Mouse (Mus musculus): ENCODE measurements around the gene Caskin2. TPM values are rescaled to one million over a fixed set of nuclear protein-coding genes. Genes with fewer than 3 reads are reported as not detected.
"Not testable (repeated sequence)": the region's sequence is repeated elsewhere in the genome, so short reads cannot be mapped to it uniquely, and the experiment has no call there.

The Caskin2 gene
- polyA plus RNA-seq (2012; rRNA removed): 25.8 and 29.3 TPM in 2 replicates

DNA sequence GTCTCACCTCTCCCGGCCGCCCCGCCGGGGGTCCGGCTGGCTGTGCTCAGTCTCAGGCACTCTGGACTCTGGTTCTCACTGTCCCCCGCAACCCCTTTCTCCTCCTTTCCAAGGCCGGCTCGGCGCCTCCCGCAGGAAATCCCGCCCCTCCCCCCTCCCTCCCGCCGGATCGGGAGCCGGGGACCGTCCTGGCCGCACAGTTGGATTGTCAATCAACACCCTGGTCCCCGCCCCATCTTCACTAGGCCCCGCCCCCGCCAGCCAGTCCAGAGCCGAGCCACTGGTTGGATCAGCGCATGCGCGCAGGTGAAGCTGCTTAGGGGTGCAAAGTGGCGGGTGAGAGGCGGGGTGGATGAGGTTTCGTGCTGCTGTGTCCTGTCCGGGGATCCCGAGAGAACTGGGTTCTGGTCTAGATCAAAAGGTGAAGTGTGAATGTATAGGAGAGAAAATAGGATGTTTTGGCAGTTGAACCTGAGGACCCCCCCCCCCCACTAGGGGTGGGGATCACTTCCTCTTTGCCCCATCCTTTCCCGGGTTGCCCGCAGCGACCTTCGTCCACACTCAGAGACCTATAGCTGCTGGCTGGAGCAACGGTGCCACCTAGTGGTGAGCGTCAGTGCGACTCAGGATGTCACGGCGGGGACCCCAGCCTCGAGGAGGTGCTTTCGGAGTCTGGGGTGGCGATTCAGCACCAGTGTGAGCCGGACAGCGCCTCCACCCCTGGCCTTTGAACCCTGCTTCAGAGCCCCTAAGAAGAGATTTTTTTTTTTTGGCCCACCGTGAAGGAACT is at the start of gene Caskin2:
Caskin2 (minus strand) TSS at position 133 of the 790 bp plus-strand sequence.
- DNase-seq (ENCODE audit: extremely low spot score in 1 of 2, low spot score in 1 of 2): peak; percentile 70 to 92

DNA sequence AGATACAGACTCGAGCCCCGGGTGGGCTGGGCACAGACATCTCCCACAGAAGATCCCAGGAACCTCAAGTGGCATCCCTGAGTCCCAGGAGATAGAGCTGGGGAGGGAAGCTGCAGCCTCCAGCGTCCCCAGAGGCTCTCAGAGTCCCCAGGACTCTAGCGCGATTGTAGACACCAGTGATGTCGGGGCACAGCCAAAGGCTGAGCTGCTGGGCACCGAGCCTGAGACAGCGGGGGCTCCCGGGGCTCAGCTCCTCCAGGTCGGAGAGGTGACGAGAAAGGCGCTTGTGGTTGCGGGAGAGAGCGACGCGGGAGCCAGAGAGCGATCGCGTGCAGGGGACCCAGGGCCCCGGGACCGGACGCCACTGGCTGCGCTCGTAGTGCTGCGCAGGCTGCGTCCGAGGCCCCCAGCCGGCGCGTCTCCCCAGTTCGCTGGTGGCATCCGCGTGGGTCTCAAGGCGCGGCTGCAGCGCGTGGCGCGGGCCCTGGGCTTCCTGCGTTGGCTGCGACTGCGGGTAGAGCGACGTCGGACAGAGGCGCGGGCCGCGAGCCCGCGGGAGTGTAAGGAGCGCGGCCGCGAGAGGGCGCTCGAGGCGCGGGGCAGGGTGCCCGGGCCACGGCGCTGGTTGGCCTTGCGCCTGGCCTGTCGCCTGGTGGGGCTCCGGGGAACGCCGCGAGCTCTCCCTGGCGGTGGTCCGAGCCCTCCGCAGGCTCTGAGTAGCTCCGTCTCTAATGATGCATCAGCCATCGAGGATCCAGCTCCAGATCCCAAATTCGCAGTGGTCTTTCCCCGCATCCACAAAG is 45.9 kb upstream of the Caskin2 start:
- peak in 1 of 2 experiments; percentile 76 for DNase-seq (ENCODE audit: extremely low spot score in 1 of 2, low spot score in 1 of 2)

DNA sequence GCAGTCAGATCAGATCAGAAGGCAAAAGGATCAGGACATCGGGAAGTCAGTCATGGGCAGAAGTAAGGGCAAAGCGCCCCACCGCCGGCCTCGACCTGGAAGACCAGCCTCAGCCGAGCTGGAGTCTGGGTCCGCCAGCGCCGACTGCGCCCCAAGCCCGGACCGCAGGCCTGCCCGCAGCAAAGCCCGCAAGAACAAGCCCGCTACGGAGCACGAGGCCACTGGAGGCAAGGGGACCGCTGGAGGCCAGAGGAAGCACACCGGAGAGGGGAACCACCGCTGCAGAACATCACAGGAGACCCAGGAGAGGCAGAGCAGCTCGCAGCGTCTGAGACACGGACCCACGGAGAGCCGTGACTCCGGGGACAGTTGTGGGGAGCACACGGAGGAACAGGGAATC is 44.9 kb upstream of the Caskin2 start, which contains the start of gene Myo15b:
Myo15b (plus strand) TSS at position 53 of the 400 bp plus-strand sequence.
- no peak for DNase-seq (ENCODE audit: extremely low spot score in 1 of 2, low spot score in 1 of 2)

DNA sequence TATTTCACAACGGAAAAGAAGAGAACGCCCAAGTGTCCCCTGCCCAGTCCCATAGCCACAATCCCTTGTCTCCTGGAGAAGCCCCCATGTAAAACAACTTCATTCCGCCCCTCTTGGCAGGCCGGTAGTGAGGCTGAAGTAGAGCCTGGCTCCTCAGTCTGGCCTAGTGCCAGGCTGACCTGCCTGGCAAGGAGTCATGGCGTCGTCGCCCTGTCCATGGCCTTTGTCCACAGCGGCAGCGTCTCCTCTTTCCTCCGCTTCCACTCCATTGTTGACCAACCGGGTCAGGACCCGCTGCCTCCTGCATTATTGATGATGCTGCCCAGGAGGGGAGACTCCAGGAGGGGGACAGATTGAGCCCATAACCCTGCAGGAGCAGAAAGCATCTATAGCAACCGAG is 44.5 kb upstream of the Caskin2 start:
- no peak for DNase-seq (ENCODE audit: extremely low spot score in 1 of 2, low spot score in 1 of 2)

DNA sequence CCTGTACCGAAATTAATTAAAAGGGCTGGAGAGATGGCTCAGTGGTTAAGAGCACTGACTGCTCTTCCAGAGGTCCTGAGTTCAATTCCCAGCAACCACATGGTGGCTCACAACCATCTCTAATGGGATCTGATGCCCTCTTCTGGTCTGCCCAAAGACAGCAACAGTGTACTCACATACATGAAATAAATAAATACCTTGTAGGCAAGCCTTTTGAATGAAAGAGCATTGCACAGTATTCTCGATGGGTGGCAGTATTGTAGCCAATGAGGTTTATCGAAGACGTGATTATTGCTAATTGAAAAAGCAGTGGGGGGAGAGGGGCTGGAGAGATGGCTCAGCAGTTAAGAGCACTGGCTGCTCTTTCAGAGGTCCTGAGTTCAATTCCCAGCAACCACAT is 43.7 kb upstream of the Caskin2 start:
- DNase-seq (ENCODE audit: extremely low spot score in 1 of 2, low spot score in 1 of 2): not testable (repeated sequence)

DNA sequence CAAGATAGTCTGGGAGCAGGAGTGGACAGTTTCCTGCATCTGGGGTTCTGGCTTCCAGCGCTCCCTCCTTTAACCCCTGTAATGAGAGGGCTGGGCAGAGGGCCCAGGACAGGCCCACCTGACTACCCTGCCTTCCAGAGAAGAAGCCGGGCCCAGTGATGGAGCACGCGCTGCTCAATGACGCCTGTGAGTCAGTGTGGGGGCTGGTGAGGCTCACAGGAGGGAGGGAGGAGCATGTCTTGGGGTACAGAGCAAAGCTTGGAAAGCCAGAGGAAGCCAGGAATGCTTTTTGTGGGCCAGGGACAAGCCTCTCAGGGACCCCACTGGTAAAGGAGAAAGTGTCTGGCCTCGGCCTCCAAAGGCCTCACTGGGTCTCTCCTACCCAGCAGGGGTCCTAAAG is 41.2 kb upstream of the Caskin2 start:
- DNase-seq (ENCODE audit: extremely low spot score in 1 of 2, low spot score in 1 of 2): peak; percentile 8 to 50

DNA sequence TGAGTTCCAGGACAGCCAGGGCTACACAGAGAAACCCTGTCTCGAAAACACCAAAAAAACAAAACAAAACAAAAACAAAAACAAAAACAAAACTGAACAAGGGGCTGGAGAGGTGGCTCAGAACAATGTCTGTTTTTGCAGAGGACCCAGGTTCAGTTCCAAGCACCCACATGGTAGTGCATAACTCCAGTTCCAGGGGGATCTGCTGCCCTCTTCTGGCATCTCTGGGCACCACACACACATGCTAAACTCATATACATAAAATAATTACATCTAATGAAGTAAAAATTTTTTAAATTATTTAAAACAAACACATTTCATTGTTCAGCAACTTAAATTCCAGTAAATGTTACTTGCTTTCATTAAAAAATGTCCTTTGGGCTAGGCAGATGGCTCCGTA is 32.4 kb upstream of the Caskin2 start:
- no peak for DNase-seq (ENCODE audit: extremely low spot score in 1 of 2, low spot score in 1 of 2)

DNA sequence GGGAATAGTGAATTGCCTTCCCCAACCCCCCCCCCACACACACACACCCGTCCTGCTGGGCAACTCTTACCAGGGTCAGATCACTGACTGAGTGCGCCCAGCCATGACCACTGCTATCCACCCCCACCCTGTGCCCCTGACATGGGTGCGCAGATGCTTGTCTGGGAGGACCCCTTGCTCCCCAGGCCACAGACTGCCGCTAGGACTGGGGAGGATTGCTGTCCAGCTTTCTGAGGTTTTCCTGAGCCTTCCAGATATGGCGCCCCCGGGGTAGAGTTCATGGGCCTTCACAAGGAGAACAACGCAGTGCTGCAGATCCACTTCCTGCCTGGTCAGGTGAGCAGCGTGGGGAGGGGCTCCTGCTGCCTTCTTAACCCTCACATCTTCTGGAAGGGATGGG is 30.8 kb upstream of the Caskin2 start:
- DNase-seq (ENCODE audit: extremely low spot score in 1 of 2, low spot score in 1 of 2): no peak

DNA sequence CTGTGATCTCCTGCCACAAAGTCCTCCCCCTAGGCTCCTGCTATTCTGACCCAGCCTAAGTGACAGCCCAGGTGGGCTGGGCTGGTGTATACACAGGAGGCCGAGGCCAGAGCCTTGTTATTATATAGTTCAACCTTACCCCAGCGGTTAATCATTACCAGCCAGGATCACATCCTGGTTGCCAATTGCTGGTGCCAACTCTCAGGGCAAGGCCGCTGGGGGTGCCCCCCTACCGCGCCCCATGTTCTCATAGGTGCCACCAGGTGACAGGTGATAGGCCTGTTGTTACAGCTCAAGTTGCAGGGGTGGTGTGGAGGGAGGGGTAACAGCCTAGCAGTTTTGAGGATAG is 30.4 kb upstream of the Caskin2 start:
- no peak for DNase-seq (ENCODE audit: extremely low spot score in 1 of 2, low spot score in 1 of 2)

DNA sequence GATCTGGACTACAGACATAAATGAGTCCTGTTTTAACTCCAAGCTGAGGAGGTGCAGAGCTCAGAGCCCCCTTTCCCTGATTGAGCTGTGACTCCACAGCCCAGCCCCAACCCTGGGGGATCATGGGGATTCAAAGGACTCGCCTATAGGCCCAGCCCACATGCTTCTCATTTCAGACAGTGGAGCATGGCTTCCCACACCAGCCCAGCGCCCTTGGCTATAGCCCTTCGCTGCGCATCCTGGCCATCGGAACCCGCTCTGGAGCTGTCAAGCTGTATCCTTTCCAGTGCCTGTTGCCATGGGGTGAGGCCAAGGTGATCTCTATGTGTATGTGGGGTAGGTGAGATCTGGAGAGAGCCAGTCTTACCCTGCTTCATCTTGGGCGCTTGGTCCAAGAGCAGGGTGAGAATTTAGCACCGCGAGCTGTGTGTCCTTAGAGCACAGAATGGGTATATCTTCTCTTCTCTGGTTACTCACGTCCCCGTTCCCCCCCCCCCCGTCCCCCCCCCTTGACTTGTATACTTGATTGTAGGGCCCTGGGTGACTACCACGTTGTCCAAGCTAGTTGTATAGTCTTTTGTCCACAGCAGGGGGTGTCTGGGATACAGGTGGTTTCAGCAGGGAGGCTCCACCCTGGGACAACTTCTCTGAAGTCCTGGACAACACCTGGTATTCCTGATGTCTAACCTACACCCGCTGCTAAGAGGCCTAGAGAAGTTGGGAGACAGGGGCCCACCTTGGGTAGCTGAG is 29.9 kb upstream of the Caskin2 start:
- DNase-seq (ENCODE audit: extremely low spot score in 1 of 2, low spot score in 1 of 2): no peak

DNA sequence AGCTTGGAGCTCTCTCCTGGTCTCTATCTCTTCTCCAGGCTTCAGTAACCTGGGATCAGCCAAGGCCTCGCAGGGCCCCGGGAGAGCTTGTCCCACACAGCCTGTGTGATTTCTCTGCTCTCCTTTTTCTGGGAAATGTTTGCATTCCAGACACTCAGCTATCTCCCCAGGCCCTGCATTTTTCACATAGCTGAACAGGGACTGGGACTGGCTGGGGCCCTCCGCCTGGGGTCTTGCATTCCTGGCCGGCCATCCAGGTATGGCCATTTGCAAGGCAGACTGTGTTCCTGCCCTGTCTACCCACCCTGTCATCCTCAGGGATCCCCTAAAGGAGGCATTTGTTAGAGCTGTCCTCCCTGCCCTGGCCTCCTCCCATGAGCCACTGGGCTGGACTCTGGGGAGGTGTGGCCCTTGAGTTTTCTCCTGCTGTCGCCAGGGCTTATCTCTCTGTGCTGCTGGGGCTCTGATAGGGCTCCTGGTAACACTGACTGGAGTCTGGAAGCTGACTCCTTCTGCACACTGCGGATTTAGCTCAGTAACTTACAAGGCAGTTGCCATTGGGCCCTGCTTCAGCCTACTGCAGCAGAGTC is 28.6 kb upstream of the Caskin2 start:
- DNase-seq (ENCODE audit: extremely low spot score in 1 of 2, low spot score in 1 of 2): no peak

DNA sequence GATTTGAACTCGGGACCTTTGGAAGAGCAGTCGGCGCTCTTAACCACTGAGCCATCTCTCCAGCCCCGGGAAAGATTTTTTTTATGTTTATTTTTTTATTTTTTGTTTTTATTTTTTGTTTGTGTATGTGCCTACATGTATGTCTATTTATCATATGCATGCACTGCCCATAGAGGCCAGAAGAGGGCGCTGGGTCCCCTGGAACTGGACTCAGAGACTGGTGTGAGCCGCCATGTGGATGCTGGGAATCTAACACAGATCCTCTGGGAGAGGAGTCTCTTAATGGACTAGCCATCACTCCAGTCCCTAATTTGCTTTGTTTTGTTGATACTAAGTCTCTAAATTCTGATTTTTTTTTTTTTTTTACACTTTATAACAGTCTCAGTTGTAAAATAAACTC is 27.6 kb upstream of the Caskin2 start:
- no peak for DNase-seq (ENCODE audit: extremely low spot score in 1 of 2, low spot score in 1 of 2)

DNA sequence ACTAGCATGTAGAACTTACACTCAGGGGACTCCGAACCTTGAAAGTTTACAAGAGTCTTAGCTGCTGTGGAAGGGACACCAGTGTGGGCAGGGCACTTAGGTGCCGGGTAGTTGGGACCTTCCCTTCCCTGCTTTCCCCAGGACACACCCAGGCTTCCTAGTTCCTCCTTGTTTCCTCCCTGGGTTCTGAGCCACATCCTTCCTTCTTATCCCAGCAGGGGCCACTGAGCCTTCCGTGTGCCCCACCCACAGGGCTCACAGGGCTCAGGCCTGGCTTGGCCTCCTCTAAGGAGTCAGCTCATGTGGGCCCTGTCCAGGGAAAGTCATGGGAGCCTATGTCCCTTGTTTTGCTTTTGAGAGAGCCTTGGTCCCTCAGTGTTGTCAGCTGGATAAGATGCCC is 26.3 kb upstream of the Caskin2 start:
- no peak for DNase-seq (ENCODE audit: extremely low spot score in 1 of 2, low spot score in 1 of 2)

DNA sequence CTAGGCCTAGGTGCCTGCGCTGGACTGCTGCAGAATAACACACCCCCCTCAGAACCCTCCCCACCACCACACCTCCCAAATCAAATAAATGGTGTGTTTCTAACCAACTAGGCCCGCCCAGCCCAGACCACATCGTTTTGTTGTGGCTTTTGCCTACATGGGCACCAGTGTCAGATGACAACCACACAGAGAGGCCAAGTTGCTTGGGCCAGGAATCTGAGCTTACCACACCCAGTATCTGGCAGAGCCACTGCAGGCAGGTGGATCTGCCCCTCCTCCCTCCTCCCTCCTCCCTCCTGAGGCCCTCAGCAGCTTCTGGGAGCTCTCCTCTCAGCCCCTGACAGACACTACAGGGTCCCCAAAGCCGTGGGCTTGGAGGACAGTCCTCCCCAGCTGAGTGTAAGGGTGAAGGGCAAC is 25.5 kb upstream of the Caskin2 start:
- DNase-seq (ENCODE audit: extremely low spot score in 1 of 2, low spot score in 1 of 2): no peak

DNA sequence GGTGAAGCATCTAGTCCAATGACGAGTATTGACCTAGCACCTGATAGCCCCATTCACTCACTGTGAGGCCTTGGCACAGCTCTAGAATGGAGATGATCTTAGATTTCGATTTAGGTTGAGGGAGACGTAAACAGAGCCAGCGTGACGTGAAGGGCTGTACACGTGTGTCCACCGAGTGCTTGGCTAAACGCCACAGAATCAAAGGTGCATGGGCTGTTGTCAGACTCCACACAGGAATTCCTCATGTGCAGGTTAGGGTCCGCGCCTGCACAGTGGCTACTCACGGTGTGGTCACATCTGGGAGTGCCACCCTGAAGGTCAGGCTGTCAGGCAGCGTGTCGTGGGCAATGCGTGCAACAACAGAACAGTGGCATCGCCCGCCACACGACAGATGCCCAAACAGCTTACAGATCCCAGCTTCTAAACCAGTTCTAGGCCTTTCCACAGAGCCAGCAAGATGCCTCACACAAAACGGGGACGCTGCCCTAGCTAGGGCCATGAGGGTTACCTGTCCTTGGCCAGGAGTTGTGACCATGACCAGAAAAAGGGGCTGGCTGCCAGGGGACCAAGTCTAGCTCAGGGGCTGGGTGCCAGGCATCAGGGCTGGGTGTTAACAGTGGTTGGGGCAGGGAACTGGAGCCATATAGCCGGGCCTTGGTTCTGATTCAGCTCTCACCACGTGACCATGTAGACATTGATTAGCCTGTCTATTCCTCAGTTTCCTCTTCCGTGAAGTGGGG is 24.3 kb upstream of the Caskin2 start:
- no peak for DNase-seq (ENCODE audit: extremely low spot score in 1 of 2, low spot score in 1 of 2)

DNA sequence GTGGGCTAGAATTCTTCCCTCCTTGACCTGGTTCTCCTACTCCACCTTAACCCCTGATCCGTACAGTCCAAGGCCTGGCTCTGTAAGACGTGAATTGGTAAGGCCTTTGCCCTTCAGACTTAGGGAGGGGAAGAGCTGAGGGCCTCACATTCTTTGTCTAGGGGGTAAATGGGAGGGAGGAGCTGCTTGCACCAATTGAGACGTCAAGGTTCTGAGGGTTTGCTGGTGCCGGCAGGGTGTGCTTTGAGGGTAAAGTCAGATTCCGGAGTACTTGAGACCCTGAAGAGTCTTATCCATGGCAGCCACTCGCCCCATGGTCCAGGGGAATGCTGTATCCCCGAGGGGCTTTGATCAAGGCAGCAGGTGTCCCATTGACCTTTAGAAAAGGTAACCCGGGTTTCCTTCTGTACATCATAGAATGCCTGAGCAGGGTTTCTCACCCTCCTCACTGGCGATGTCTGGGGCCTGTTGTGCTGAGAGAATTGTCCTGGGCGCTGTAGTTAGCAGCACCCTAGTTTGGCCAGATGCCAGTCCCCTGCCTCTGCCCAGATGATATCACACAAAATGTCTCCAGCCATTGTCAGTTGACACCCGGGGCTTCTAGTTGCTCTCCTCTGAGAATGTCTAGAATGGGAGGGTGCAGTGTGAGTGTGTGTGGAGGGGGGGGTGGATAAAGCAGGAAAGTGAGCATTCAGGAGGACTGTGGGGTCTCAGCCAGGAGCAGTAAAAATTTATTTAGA is 23.4 kb upstream of the Caskin2 start:
- no peak for DNase-seq (ENCODE audit: extremely low spot score in 1 of 2, low spot score in 1 of 2)

DNA sequence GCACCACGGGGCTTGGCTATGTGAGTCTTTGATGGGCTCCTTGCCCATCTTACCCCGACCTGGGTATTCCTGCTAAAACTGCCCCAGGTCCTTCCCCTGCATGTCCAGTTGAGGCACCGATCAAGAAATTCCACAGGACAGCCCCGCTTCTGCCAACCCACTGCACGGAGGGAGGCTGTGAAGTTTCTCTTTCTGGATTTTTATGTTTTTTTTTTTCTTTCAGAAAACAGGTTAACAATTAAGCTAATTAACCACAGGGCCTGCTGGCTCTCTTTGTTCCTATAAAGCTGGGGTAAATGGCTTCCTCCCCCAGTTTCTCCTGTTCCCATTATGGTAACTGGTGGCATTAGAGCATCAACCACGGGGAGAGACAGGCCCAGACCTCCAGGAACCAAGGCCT is 20.6 kb upstream of the Caskin2 start:
- no peak for DNase-seq (ENCODE audit: extremely low spot score in 1 of 2, low spot score in 1 of 2)

DNA sequence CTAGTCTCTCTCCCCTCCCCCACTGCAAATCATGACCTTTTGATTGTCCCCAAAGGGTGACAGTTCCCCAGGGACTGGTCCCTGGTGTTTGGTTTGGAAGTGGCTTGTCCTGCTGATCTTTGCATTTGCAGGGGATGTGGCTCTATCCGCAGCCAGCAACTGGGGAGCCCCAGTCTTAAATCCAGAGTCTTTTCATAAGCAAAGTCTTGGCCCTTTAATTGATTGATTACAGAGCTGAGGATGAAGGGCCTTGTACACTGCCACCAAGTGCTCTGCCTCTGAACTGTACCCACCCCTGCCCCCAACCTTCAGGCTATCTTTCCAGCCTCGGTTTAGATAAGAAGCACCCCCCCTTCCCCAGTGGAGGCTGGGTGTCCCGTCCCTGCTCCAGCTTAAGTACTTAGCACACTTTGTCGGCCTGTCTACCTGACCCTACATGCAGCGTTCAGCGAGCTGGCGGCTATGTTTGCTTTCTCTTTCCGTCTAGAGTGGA is 19.6 kb upstream of the Caskin2 start:
- DNase-seq (ENCODE audit: extremely low spot score in 1 of 2, low spot score in 1 of 2): no peak

DNA sequence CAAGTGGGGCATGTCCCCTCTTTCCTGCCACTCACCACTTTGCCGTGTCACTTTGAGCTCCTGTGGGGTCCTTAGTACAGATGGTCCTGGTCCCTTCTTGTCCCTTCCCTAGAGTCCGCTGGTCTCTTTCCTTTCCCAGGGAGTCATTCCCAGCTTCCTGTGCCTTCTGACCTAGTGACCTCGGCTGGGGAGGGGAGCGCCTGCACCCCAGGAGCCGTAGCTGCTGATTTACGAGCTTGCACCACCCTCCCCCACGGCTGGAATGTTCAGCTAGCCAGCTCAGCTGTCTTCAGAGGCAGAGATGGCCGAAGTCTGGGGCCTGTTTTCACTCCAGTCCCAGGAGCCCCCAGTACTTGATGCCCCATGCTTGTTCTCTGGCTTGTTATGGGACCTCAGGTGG is 19.1 kb upstream of the Caskin2 start:
- DNase-seq (ENCODE audit: extremely low spot score in 1 of 2, low spot score in 1 of 2): no peak

All from frontal cortex, adult 2 months (tissue).